Mouse (Mus musculus): ENCODE measurements around the gene Grhl1. TPM values are rescaled to one million over a fixed set of nuclear protein-coding genes. Genes with fewer than 3 reads are reported as not detected.
A peak's percentile ranks its signal among the peaks of the same experiment; 100 is the strongest.

Gene Grhl1
- polyA plus RNA-seq, 1 experiment from 2014 or later, result 2.5 TPM

DNA sequence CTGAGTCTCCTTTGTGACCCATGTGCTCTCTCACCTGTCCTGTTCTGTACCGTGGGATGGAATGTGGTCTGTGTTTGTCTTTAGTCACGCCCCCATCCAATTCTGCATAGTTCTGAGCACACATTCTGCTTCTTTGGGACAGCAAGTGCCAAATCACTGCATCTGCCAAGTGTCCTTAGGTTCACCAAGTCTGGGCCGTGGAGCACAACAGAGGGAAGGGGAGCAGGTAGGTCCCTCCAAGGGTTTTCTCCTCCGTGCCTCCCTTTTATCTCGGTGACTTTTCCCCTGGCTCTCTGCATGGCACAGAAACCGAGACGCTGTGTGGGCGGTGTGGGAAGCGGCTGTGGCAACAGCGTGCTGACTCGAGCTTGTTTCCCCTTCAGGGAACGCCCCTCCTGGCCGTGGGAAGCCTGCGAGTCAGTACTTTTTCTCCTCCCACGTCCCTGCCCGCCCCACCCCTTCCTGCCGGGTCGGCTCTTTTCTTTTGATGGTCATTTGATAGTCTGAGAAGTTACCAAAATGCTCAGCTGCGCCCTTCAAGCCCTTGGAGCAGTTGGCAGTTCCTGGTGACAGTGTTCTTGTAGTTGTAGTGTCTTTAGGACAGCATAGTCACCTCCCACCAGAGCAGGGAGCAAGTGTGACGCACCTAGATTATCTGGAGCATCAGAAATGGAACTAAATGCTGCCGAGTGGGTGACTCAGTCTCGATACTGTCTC is 21.0 kb downstream of the Grhl1 start:
- no peaks in the 10 kb centered on the region for H3K9me3 ChIP-seq
- no peaks in the 10 kb centered on the region for H3K27me3 ChIP-seq
- H3K27ac ChIP-seq, result peak overlapping the region; percentile 54; the same call in 1 of the 2 replicates
- no peak overlapping the region for H3K9ac ChIP-seq
- 13% methylated on average over 22 of the region's 22 CpGs for WGBS
- peak overlapping the region; percentile 48 for H3K4me2 ChIP-seq (replicated peaks)
- H3K4me3 ChIP-seq, result peak overlapping the region; percentile 14; the same call in 1 of the 2 replicates
- H3K4me1 ChIP-seq, result peaks cover 10% of the 10 kb centered on the region
- no peak for ATAC-seq (ENCODE audit: insufficient number of reproducible peaks, insufficient read depth, low FRiP score, low TSS enrichment)
- no peaks in the 10 kb centered on the region for H3K36me3 ChIP-seq

- H3K27ac ChIP-seq, result no peak overlapping the region
- no peak overlapping the region for H3K4me3 ChIP-seq
- no peaks in the 10 kb centered on the region for H3K9me3 ChIP-seq
- H3K27me3 ChIP-seq, result no peaks in the 10 kb centered on the region
- WGBS, result 57% methylated on average over 6 of the region's 6 CpGs
- no peaks in the 10 kb centered on the region for H3K36me3 ChIP-seq
- no peak overlapping the region for H3K9ac ChIP-seq
- H3K4me1 ChIP-seq, result peaks cover 10% of the 10 kb centered on the region
- no peak for ATAC-seq (ENCODE audit: insufficient number of reproducible peaks, insufficient read depth, low FRiP score, low TSS enrichment)
- H3K4me2 ChIP-seq (replicated peaks), result no peak overlapping the region
These were observed 25.3 kb downstream of the Grhl1 start for GRCm38 (mm10) chr12:24597376-24597775.

DNA sequence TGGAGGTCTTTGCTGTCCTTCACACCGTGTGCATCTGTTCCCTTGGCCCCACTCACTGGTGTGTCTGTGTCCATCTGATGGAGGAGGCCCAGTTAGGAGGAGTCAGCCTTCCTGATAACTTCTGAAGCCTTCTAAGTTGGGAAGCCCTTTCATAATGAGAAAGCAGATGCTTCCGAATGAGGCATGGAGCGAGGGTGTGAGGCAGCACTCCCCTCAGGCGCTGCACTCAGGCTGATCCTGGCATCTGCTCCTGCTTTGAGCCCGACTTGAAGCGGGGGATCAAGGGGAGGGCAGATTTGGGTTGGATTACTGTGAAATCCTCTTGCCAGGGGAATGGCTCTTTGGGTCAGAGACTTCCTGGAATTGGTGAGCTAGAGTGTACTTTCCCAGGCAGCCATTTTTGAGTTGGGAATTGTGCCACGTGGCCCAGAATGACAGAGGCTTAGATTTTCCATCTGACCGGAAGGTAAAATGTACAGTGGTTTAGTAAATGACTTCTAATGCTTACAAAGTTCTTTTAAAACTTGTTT is 27.3 kb downstream of the Grhl1 start:
- Histone ChIP-seq H3K9me3 (no peaks in the 10 kb centered on the region), H3K4me2 (replicated peaks) (no peak overlapping the region), H3K4me3 (no peak overlapping the region), H3K27ac (no peak overlapping the region), H3K27me3 (no peaks in the 10 kb centered on the region), H3K9ac (no peak overlapping the region), H3K36me3 (no peaks in the 10 kb centered on the region), H3K4me1 (no peaks in the 10 kb centered on the region)
- WGBS, result 52% methylated on average over 8 of the region's 8 CpGs
- no peak for ATAC-seq (ENCODE audit: insufficient number of reproducible peaks, insufficient read depth, low FRiP score, low TSS enrichment)

GRCm38 (mm10) chr12:24600074-24600473 is 28.0 kb downstream of the Grhl1 start:
- Histone ChIP-seq H3K27me3 (no peaks in the 10 kb centered on the region), H3K9me3 (no peaks in the 10 kb centered on the region), H3K9ac (no peak overlapping the region), H3K36me3 (no peaks in the 10 kb centered on the region), H3K27ac (no peak overlapping the region), H3K4me1 (no peaks in the 10 kb centered on the region), H3K4me2 (replicated peaks) (no peak overlapping the region), H3K4me3 (no peak overlapping the region)
- ATAC-seq (ENCODE audit: insufficient number of reproducible peaks, insufficient read depth, low FRiP score, low TSS enrichment), result no peak
- WGBS, result 82% methylated on average over 7 of the region's 7 CpGs

- 4% methylated on average over 9 of the region's 9 CpGs for WGBS
- H3K9ac ChIP-seq, result no peak overlapping the region
- H3K27ac ChIP-seq, result no peak overlapping the region
- H3K36me3 ChIP-seq, result no peaks in the 10 kb centered on the region
- 0 out of 2 replicates have a peak, but pooled peaks have one; percentile 35 for ATAC-seq (ENCODE audit: insufficient number of reproducible peaks, insufficient read depth, low FRiP score, low TSS enrichment)
- H3K27me3 ChIP-seq, result no peaks in the 10 kb centered on the region
- H3K4me2 ChIP-seq (replicated peaks), result no peak overlapping the region
- no peak overlapping the region for H3K4me3 ChIP-seq
- no peaks in the 10 kb centered on the region for H3K9me3 ChIP-seq
- no peaks in the 10 kb centered on the region for H3K4me1 ChIP-seq
These were observed 28.7 kb downstream of the Grhl1 start for GRCm38 (mm10) chr12:24600806-24601205.

GRCm38 (mm10) chr12:24603266-24603665 is 31.2 kb downstream of the Grhl1 start:
- WGBS, result 36% methylated on average over 2 of the region's 2 CpGs
- H3K9ac ChIP-seq, result no peak overlapping the region
- H3K27ac ChIP-seq, result no peak overlapping the region
- no peaks in the 10 kb centered on the region for H3K4me1 ChIP-seq
- no peak overlapping the region for H3K4me2 ChIP-seq (replicated peaks)
- no peaks in the 10 kb centered on the region for H3K27me3 ChIP-seq
- ATAC-seq (ENCODE audit: insufficient number of reproducible peaks, insufficient read depth, low FRiP score, low TSS enrichment), result no peak
- no peaks in the 10 kb centered on the region for H3K9me3 ChIP-seq
- H3K4me3 ChIP-seq, result no peak overlapping the region
- H3K36me3 ChIP-seq, result no peaks in the 10 kb centered on the region

DNA sequence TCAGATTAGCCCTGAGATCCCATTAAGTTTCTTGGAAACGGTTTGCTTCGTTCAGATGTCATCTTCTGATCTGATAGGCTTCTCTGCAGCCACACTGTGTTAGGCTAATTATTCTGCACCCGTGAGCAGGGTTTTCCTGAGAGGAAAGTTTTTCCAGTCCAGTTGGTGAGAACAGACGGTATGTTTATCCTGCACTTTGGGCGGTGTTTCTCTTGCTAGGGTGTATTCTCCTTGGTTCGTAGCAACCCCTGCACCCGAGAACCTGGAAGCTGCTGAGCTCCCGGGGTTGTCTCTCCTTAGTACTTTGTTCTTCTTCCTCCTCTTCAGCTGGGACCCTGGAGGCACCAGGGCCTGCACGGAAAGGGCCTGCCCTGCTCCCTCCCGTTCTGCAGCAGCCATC is 34.1 kb downstream of the Grhl1 start:
- ATAC-seq (ENCODE audit: insufficient number of reproducible peaks, insufficient read depth, low FRiP score, low TSS enrichment), result no peak
- no peaks in the 10 kb centered on the region for H3K9me3 ChIP-seq
- no peak overlapping the region for H3K27ac ChIP-seq
- H3K4me1 ChIP-seq, result no peaks in the 10 kb centered on the region
- no peaks in the 10 kb centered on the region for H3K27me3 ChIP-seq
- H3K4me3 ChIP-seq, result no peak overlapping the region
- WGBS, result 68% methylated on average over 10 of the region's 10 CpGs
- no peak overlapping the region for H3K9ac ChIP-seq
- H3K4me2 ChIP-seq (replicated peaks), result no peak overlapping the region
- H3K36me3 ChIP-seq, result no peaks in the 10 kb centered on the region

GRCm38 (mm10) chr12:24612591-24612990 is 40.5 kb downstream of the Grhl1 start:
- Histone ChIP-seq H3K9me3 (no peaks in the 10 kb centered on the region), H3K4me1 (no peaks in the 10 kb centered on the region), H3K36me3 (no peaks in the 10 kb centered on the region), H3K9ac (no peak overlapping the region), H3K4me3 (no peak overlapping the region), H3K27me3 (no peaks in the 10 kb centered on the region), H3K4me2 (replicated peaks) (no peak overlapping the region), H3K27ac (no peak overlapping the region)
- no peak for ATAC-seq (ENCODE audit: insufficient number of reproducible peaks, insufficient read depth, low FRiP score, low TSS enrichment)
- WGBS, result 79% methylated on average over 6 of the region's 6 CpGs

DNA sequence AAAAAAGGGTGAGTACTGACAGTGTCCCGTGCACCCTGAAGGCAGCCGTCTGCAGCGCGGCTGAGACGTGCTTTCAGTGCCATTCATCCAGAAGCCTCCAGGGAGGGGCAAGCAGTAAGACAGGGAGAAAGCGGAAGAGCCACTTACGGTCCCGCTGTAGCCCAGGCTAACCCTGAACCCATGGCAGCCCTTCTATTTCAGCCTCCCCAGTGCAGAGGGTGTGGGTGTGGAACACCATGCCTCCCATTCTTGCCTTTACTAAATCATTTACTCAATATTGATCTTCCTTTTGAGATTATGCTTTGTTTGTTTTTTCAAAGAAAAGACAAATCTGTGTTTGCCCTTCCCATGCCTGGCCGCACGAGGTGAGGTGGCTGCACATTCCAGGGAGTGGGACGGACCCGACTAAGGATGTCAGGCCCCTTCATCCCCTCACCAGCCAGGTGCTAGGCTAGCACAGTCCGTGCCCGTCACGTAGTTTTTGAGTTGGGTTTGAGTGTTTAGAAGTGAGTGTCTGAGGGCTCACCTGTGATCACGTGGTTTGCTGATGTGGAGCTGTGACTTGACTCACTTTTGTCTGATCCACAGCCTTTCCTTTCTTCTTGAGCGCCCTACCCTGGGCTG is 42.5 kb downstream of the Grhl1 start:
- H3K36me3 ChIP-seq, result no peaks in the 10 kb centered on the region
- H3K9ac ChIP-seq, result no peak overlapping the region
- H3K4me3 ChIP-seq, result no peak overlapping the region
- no peak overlapping the region for H3K4me2 ChIP-seq (replicated peaks)
- H3K27ac ChIP-seq, result no peak overlapping the region
- H3K9me3 ChIP-seq, result no peaks in the 10 kb centered on the region
- ATAC-seq (ENCODE audit: insufficient number of reproducible peaks, insufficient read depth, low FRiP score, low TSS enrichment), result no peak
- H3K4me1 ChIP-seq, result no peaks in the 10 kb centered on the region
- no peaks in the 10 kb centered on the region for H3K27me3 ChIP-seq
- 83% methylated on average over 17 of the region's 17 CpGs for WGBS

GRCm38 (mm10) chr12:24615140-24615539 is 43.1 kb downstream of the Grhl1 start:
- no peaks in the 10 kb centered on the region for H3K36me3 ChIP-seq
- no peaks in the 10 kb centered on the region for H3K4me1 ChIP-seq
- no peak for ATAC-seq (ENCODE audit: insufficient number of reproducible peaks, insufficient read depth, low FRiP score, low TSS enrichment)
- no peaks in the 10 kb centered on the region for H3K9me3 ChIP-seq
- no peak overlapping the region for H3K27ac ChIP-seq
- no peak overlapping the region for H3K9ac ChIP-seq
- H3K27me3 ChIP-seq, result no peaks in the 10 kb centered on the region
- no peak overlapping the region for H3K4me2 ChIP-seq (replicated peaks)
- no peak overlapping the region for H3K4me3 ChIP-seq
- 79% methylated on average over 3 of the region's 3 CpGs for WGBS

DNA sequence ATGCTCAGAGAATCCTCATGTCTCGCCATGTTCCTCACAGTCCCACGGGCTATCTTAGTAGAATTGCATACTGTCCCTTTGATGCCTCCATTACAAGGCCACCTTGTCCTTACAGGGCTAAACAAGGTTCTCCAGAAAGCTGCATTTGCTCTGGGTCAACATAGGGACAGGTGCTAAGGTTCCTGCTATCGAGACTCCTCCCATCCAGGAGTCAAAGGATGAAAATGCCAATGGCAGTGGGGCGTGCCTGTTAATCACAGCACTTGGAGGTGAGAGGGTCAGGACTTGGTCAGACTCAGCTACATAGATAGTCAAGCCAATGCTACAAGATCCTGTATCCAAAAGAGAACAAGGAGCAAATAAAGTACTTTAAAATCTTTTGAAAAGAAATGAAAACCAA is 47.4 kb downstream of the Grhl1 start:
- Histone ChIP-seq H3K4me3 (no peak overlapping the region), H3K36me3 (no peaks in the 10 kb centered on the region), H3K27me3 (no peaks in the 10 kb centered on the region), H3K4me2 (replicated peaks) (no peak overlapping the region), H3K9me3 (no peaks in the 10 kb centered on the region), H3K9ac (no peak overlapping the region), H3K27ac (no peak overlapping the region), H3K4me1 (no peaks in the 10 kb centered on the region)
- WGBS, result 84% methylated on average over 4 of the region's 4 CpGs
- no peak for ATAC-seq (ENCODE audit: insufficient number of reproducible peaks, insufficient read depth, low FRiP score, low TSS enrichment)

Measured in embryonic facial prominence, embryonic 12.5 days (tissue).